Mouse (Mus musculus) adrenal gland, adult (tissue): ENCODE measurements around the gene Trip10.
"Not testable (repeated sequence)": the region's sequence is repeated elsewhere in the genome, so short reads cannot be mapped to it uniquely, and the experiment has no call there.

Source experiments
- DNase-seq, 2 experiments: peaks; one replicate each; pipeline ENCODE4 v3.0.0; 2022 to 2023; ENCODE audit warnings: low spot score in 1 of 2; ENCODE audit not compliant: inconsistent age in 2 of 2

The Trip10 gene

DNA sequence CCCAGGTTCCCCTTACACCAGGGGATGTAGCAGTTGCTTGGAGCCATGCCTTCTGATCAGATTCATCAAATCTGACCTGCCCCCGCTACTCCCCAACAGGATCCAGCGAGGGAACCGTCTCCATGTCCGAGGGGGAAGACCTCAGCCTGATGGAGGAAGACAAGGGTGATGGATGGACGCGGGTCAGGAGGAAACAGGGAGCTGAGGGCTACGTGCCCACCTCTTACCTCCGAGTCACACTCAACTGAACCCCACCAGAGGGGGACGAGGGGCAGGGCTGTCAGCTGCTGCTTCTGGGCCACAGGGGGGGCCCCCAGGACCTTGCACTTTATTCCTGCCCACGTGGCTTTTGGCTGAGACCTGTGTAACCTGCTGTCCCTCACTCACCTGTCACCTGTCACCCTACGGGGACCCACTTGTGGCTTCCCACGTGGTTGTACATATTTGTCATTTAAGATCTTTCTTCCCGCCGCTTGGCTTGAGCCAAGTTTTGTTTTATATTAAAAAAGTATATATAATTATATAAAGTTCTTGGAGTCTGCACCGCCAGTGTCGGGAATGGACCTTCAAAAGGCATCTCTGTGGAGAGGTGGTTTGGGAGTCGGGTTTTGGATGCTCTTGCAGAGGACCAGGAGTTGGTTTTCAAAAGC, 13.8 kb downstream of the Trip10 start:
- peak; percentile 16 to 26 for DNase-seq

DNA sequence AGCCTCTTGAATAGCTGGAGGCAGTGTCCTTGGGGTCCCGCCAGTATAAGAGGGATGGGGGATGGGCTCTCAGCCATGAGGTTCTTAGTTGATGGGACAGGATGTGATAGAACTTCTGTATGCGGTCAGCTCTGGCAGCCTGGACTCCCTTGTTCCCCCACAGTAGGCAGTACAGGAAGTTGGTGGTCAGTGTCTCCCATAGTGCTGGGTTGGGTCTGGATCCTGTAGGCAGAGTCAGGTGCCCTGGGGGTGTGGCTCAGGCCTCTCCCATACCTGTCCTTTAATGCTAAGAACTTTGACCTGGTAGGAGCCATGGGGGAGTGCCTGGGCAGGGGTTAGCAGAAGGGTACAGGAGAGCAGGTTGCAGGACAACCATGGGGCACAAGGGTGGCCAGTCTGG, 14.9 kb downstream of the Trip10 start:
- DNase-seq, result peak in 1 of 2 experiments; percentile 57

DNA sequence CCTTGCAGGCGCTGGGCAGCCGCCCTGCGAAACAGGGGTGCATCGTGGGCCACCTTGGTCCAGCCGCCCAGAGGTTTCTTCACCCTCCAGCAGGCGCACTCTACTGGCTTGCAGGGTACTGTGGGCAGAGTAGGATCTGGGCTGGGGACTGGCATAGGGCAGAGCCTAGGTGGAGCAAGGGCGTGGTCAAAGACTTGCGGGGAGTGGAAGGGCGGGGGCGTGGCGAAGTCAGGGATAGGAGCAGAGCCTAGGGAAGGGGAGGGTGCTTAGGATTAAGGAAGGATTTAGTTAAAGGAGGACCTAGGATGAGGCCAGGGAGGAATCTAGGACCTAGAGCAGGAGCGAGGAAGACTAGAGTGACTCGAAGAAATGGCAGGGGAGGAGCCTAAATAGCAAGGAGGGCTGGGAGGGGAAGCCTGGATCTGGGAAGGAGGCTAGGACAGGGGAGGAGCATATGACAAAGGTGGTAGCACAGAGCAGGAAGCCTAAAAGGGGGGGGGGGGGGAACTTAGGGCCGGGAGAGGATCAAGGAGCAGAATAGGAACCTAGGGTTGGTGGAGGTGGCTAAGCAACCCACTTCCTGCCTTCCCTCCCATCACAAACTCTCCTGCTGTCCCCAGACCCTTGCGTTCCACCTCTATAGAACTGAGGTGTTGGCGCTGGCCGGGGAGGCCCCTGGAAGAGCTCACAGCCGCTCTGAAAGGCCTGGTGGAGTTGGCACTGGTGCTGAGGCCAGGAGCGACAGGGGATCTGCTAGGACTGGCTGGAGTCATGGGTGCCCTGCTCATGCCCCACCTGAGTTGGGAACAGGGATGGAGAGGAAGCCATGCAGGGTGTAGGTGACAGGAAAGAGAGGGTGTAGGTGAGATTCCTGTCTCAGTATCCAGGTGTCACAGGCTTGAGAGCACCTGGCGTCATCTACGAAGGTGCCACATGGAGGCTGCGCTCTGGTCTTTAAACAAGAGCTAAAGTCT, 16.0 kb downstream of the Trip10 start:
- peak; percentile 94 to 95 for DNase-seq

DNA sequence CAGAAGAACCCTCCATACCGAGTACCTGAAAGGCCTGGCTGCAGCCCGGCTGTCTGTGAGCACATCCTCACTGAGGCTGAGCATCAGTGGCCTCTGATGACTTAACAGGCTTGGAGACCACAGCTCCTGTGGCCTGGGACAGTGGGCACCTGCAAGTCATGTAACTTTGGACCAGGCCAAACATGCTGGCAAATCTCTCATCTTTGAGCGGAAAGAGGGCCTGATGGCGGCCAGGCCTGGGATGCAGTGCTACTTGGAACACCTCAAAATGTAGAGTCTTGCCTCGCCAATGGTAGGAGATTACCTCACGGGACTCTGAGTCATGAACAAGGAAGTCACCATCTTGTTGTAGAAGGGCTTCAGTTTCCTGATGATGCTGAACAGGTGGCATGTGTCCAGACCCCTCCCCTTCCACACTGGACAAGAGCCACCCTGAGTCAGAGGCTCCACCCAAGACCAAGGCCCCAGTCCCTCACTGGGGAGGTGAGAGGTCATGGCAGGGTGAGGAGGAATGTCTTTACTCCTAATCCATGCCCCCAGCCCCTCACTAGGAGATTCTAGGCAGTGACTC, 18.4 kb downstream of the Trip10 start:
- peak in 1 of 2 experiments; percentile 73 for DNase-seq

DNA sequence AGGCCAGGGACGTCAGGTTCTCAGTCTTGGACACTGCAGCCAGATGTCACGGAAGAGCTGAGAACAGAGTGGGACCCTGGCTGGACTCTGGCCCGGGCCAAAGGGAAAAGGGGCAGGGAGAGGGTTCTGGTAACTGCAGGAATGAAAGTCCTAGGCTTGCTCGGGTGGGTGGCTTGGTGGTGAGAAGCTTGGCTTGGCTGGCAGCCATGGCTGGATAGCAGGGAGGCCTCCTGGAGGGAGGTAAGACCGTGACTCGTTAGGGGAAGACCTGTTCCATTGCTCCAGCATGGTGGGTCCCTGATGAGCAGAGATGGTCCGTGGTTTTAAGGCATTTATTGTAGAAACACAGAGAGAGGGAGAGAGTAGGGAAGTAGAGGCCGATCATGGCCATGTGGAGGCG, 22.0 kb downstream of the Trip10 start:
- DNase-seq, result peak in 1 of 2 experiments; percentile 24

DNA sequence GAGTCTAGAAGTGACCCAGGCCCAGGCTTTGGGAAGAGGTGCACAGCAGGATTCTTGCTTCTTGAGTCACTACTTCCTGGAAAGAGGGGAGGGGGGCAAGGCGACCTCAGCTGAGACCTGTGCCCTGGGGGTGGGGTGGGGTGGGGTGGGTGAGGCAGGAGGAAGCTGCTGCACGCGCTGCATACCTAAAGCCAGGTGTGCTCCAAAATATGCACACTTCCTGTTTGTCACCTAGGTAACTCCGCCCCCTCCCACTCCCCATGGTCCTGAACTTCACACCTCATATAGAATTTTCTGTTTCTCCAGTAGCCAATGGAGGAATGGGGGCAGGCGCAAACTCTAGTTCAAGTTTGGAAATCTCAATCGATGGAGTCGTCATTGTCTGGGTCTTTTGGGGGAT, 24.6 kb downstream of the Trip10 start:
- DNase-seq, result peak in 1 of 2 experiments; percentile 29

DNA sequence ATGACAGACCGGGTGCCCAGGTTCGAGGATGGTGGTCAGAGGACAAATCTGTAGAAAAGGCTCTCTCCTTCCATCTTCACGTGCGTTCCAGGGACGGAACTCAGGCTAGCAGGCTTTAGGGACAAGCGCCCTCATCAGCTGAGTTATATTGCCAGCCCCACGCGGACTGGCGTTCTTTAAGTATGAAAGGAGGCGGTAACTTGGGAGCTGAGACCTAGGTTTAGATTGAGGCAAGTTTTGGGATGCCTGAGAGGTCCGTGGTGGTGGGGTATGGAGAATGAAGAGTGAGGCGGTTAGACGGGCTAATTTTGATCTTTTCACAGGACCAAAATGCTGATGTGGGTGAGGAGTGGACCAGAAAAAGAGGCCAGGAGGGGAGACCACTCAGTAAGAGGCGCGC, 25.4 kb downstream of the Trip10 start:
- DNase-seq, result no peak

DNA sequence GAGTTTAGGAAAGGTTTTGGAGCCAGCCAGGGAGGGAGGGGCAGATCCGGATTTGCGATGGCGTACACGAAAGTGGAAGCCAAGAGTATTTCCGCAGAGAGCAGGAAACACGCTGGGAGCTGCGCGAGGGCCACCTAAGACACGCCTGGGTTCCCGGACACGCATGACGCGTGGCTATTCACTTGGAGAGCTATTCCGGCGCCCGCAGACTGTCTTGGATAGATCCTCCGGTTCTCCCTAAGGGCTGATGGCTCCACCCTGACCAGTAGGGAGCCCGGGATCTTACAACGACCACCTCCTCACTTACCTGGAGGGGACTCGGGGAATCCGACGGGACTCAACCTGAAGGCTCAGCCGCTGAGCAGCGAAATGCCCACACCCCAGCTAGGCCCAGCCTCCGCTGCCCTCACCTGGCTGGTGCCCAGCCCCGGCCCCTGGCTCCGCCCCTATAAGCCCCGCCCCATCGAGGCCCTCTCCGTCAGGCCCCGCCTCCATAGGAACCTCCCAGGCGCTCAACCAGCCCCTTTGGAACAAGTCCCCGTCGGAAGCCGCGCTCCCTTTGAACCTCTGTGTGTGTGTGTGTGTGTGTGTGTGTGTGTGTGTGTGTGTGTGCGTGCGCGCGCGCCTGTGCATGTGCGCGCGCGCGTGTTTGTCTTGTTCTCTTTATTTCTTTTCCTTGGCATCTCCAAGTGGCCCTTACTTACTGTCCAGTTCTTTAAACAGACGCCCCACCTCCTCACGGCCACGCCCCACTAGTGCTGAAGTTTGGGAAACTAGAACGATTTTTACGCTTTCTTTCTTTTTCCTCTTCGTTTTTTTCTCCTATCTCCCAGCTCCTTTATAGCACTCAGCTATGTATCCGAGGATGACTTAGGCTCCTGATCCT, 26.1 kb downstream of the Trip10 start:
- peak; percentile 95 to 98 for DNase-seq

DNA sequence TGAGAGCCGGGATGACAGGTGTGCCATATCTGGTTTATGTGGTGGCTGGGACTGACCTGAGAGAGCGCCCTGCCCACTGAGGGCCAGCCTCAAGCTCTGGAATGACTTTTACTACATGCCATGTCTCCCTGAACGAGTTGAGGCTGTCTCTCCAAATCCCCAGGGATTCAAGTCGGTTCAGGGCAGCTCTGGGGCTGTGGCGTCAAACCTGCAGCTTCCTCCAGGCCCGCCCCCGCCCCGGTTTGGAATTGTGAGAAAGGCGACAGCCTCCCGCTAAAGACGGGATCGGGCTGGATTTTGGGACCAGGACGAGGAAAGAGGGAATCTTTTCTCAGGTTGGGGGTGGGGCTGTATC, 26.7 kb downstream of the Trip10 start:
- peak; percentile 49 to 81 for DNase-seq

DNA sequence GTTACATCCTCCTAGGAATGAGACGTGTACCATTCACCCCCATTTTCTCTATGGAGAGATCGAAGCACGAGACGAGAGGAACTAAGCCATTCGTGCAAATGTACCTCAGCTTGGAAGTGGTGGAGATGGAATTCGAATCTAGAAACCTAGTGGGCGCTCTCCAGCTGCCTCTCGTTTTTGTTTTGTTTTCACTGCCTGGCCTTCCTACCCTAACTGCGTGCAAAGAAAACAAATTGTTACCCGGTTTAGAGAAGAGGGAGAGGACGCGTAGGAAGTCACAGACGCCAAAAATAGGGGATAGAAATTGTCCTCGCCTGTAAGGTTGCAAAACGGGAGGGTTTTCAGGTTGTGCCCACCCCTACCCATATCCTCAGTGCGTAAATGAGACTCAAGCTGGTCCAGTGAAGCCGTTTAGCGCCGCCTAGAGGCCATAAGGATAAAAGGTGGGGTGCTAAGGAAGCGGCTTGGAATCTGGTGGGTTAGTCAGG, 27.4 kb downstream of the Trip10 start:
- peak; percentile 82 to 95 for DNase-seq

DNA sequence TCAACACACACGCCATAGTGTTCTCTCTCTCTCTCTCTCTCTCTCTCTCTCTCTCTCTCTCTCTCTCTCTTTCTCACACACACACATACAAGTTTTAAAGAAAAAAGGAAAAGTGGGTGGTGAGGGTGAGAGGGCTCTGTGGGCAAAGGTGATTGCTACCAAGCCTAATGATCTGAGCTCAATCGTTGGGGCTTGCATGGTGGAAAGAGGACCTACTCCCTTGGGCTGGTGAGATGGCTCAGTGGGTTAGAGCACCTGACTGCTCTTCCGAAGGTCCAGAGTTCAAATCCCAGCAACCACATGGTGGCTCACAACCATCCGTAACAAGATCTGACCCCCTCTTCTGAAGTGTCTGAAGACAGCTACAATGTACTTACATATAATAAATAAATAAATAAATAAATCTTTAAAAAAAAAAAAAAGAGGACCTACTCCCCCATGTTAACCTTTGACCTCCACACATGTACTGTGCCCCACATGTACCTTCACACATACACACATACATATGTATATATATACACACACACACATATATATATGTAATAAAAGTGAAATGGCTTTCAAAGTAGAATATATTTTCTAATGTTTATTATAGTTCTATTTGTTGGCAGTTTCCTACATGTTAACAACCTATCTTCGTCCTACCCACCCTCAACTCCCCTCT, 28.5 kb downstream of the Trip10 start:
- not testable (repeated sequence) for DNase-seq

DNA sequence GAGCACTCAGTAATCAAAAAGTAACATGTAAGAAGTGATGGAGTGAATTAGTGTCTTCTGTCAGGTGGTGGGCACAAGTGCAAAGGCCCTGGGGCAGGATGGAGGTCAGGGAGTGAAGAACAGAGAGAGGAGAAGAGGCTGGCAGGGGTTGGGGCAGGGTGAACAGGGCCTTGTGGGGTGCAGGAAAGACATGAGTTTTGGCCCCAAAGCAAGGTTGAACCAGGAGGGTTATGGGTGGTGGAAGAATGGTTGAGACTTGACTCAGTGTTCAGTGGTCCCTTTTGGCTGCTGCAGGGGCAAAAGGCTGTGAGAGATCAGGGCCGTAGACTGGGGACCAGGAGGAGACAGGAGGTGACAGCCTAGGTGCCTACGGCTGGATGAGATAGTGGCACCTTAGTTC, 29.3 kb downstream of the Trip10 start:
- DNase-seq, result no peak

DNA sequence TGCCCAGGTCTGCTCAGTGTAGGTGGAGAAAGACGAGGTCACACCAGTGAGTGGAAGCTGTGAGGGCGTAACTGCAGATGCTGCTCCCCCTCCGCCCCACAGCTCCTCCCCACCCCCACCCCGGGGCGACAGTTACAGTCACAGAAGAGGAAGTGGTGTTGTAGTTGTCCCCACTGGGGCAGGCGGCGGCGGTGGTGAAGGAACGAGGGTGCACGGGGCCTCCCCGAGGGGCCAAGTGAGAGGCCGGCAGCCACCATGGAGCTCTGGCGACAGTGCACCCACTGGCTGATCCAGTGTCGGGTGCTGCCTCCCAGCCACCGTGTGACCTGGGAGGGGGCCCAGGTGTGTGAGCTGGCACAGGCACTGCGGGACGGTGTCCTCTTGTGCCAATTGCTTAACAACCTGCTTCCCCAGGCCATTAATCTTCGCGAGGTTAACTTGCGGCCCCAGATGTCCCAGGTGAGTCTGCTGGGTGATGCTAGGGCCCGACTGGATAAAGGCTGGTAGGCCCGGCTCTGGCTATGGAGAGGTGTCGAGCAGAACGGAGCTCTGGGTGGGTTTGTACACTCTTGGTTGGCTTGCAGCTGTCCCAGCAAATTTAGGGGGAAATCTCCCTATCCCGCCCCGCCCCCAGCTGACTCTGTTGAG, 29.8 kb downstream of the Trip10 start, which contains the start of gene Vav1:
Gene Vav1, plus strand, starts transcription at position 158 of the 648 bp plus-strand sequence.
- peak; percentile 36 to 58 for DNase-seq

DNA sequence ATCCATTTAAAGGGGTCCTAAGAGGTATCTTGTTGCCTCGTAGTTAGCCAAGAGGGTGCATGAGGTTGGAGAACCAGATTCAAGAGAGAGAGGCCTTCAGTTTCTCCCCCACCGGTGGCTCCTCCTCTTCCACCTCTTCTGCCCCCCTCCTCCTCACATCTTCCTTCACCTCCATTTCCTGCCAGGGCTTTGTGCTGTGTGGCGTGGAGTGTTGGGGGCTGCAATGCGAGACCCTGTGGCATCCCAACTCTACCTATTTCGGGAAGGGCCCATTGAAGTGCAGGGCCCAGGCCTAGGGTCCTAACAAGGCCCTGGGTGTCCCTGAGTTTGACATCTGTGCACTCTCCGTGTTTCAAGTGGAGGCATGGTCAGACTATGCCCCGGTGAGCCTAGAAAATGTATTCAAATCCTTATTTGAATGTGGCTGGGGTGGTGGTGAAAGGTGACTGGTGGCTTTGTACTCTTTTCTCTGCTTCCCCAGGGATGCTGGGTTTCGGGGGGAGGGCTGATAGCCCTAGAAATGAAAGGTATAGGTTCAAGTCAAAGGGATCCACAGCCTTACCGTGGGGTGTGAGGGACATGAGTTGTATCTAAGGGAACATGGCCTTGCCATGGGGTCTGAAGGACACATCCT, 30.5 kb downstream of the Trip10 start:
- no peak for DNase-seq

DNA sequence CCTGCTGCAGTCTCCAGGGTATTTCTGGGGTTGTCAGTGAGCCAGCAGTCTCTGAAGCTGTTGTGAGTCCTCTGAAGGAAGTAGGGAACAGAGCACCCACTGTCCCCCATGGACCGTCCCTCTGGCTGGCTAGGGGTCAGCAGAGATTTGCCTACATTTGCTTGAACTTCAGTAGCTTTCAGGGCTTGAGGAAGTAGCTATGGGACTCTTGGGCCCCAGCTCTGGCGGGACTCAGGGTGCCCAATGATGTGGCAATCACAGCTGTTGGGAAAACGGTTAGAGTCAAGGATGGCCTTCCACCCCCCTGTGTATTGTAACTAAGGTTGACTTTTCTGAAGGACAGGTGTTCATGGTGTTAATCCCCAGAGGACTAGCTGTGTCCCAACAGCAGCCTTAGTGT, 31.2 kb downstream of the Trip10 start:
- DNase-seq, result peak in 1 of 2 experiments; percentile 65

DNA sequence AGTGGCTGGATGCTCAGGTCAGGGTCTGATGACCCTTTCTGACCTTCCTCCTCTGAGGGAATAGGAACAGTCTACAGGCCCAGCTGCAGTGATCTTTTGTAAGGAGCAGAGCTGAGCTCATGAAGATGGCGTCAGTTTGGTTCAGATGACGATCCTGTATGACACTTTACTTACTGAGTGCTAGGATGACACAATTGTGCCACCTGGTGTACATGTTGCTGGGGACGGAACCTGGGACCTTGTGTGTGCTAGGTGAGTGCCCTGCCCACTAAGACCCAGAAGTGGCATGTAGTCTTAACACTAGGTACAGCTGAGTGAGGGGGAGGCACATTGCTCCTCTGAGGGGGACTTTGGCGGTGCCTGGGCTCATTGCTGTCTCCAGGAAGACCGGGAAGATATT, 34.7 kb downstream of the Trip10 start:
- no peak for DNase-seq

DNA sequence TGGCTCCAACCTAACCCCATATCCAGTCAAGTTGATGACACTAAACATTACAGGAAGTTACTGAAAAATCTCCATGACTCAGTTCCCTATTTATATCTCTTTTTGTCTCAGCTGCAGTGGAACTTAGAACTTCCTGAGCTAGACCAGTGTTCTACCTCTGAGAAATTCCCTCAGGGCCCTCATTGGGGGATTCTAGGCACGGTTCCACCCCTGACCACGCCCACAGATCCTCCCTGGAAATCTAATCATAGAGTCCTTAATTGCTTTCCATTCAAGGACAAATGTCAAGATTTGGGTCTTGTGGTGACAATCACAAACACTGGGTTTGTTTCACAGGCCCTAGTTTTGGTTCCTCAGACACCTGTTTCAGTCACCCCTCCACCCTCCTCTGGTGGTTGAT, 35.8 kb downstream of the Trip10 start:
- DNase-seq, result no peak

DNA sequence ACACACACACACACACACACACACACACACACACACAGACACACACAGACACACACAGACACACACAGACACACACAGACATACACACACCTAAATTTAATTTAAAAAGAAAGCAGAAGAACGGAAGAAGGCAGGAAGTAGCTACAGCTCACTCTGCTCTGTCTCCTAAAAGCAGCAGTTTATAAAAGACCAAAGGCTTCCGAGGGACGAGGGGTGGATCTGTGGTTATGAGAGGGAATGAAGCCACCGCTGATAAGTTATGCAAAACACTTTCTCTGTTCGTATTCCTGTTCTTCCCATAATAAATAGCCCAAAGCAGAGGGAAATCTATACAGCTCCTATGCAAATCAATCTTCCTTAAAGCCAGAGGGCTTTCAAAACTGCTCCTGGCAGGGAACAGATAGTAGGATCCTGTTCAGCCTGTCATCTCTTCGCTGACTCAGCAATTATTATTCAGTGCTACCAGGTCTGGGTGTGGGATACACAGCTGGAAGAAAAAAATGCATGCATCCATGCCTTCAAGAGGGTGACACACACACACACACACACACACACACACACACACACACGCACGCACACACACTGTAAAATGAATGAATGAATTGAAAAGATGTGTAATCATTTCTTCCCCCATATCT, 37.6 kb downstream of the Trip10 start:
- no peak for DNase-seq

DNA sequence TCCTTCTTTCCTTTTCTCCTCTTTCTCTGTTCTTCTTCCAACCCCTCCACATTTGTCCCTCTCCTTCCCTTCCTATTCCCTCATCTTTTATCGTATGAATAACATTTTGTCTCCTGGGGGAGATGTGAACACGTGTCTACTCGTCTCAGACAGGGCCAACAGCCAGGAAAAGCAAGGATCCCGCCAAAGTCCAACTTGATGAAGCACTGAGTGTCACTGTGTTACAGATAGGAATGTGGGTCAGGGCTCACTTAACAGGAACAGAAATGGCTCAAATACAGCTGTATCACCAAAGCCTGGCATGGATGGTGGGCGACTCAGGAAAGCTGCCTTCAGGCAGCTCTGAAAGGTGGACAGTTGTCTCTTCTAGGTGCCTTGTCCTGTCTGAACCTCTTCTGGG, 40.0 kb downstream of the Trip10 start:
- no peak for DNase-seq
